Mouse (Mus musculus) limb, embryonic 15.5 days (tissue): ENCODE data around the gene Abca12. TPM values are rescaled to one million over a fixed set of nuclear protein-coding genes. Genes with fewer than 3 reads are reported as not detected.

ENCODE experiments used
- ATAC-seq: fragments of 200-750 bp; cut with Nextera tagmentation; 2 replicates; pipeline ENCODE4 v1.8.0; 2017; ENCODE audit warnings: low read depth, moderate TSS enrichment; ENCODE audit not compliant: insufficient number of reproducible peaks, low FRiP score, low TSS enrichment
- H3K27ac ChIP-seq: fragments of 300-500 bp; sonication (generic); 2 replicates; pipeline ENCODE4 v1.5.1; 2015; ENCODE audit warnings: moderate library complexity, mild to moderate bottlenecking, inconsistent platforms
- H3K27me3 ChIP-seq: fragments of 300-500 bp; sonication (generic); 2 replicates; pipeline ENCODE4 v1.6.1; 2015; ENCODE audit warnings: inconsistent platforms
- H3K36me3 ChIP-seq: fragments of 300-500 bp; sonication (generic); 2 replicates; pipeline ENCODE4 v1.6.1; 2015; ENCODE audit warnings: inconsistent platforms
- H3K4me1 ChIP-seq: fragments of 300-500 bp; sonication (generic); 2 replicates; pipeline ENCODE4 v1.6.1; 2015; ENCODE audit warnings: inconsistent platforms
- H3K4me2 ChIP-seq: fragments of 300-500 bp; sonication (generic); 2 replicates; pipeline ENCODE4 v1.6.1; 2015; ENCODE audit warnings: mild to moderate bottlenecking, inconsistent platforms
- H3K4me3 ChIP-seq: fragments of 300-500 bp; sonication (generic); 2 replicates; pipeline ENCODE4 v1.5.1; 2015; ENCODE audit warnings: mild to moderate bottlenecking, inconsistent platforms
- H3K9ac ChIP-seq: fragments of 300-500 bp; sonication (generic); 2 replicates; pipeline ENCODE4 v1.6.1; 2015; ENCODE audit warnings: inconsistent platforms
- H3K9me3 ChIP-seq: fragments of 300-500 bp; sonication (generic); 2 replicates; pipeline ENCODE4 v1.6.1; 2016; ENCODE audit warnings: inconsistent platforms
- WGBS: fragments of 180-500 bp; shearing (Covaris S2); methylation state at CpG from one replicate; pipeline ENCODE4 v1.1.7; 2015; 5-methylcytosine and 5-hydroxymethylcytosine counted together
- polyA plus RNA-seq: library from polyadenylated mRNA; unstranded; fragments of >200 nt; fragmentation: Nextera tagmentation; extraction: Ambion mirVana; gene quantifications from 2 replicates; pipeline ENCODE4 v1.2.1, GENCODE M21; 2015

Gene Abca12
- polyA plus RNA-seq, 1 experiment from 2014 or later = 7.7 TPM

DNA sequence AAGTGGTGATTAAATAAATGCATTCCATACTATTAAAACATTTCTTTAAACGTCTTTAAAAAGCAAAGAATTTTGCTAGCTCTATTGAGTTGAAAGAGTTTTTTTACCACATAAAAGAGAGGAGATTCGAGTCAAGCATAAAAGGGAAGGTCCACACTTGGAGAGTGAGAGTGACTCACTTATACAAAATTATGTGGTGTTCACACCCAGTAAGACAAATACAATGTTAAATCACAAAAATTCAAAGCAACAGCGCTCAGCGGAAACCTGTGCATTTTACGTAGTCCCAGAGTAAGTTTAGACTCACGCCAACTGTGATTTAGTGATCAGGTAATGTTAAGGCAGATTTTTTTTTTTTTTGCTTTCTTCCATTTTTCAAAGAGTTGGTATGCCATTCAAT, 104.1 kb downstream of the Abca12 start:
- no peak overlapping the region for H3K9ac ChIP-seq
- no peak overlapping the region for H3K27ac ChIP-seq
- no peak overlapping the region for H3K4me2 ChIP-seq
- no peaks in the 10 kb centered on the region for H3K4me1 ChIP-seq
- H3K9me3 ChIP-seq = no peaks in the 10 kb centered on the region
- H3K36me3 ChIP-seq = no peaks in the 10 kb centered on the region
- no peaks in the 10 kb centered on the region for H3K27me3 ChIP-seq
- ATAC-seq = no peak
- 74% methylated on average over 6 of the region's 6 CpGs for WGBS
- H3K4me3 ChIP-seq = no peak overlapping the region

DNA sequence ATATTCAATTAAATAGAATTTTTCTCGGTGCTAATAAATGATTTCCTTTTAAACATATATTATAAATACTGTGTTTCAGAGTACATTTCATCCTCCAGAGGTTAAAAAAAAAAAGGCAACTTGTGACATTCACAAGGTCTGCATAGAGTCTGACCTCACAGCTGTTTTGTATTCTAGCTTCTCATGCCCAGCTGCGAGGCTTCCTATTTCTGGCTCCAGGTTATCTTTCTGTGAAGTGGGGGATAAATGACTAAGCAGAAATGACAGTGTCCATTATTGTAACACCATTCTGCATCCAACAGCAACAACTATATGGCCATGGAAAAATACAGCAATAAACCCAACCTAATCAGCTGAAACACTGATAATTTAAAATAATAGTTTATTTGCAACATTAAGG, 107.3 kb downstream of the Abca12 start:
- Histone ChIP-seq H3K4me1 (no peaks in the 10 kb centered on the region), H3K9me3 (no peaks in the 10 kb centered on the region), H3K9ac (no peak overlapping the region), H3K4me3 (no peak overlapping the region), H3K36me3 (no peaks in the 10 kb centered on the region), H3K4me2 (no peak overlapping the region), H3K27me3 (no peaks in the 10 kb centered on the region), H3K27ac (no peak overlapping the region)
- 14% methylated on average over 2 of the region's 2 CpGs for WGBS
- no peak for ATAC-seq

- H3K27me3 ChIP-seq = no peaks in the 10 kb centered on the region
- no peak for ATAC-seq
These were observed 108.5 kb downstream of the Abca12 start for GRCm38 (mm10) chr1:71306196-71306595.

GRCm38 (mm10) chr1:71304588-71304987, 110.1 kb downstream of the Abca12 start:
- Histone ChIP-seq H3K27ac (no peak overlapping the region), H3K4me3 (no peak overlapping the region), H3K4me2 (no peak overlapping the region), H3K36me3 (no peaks in the 10 kb centered on the region), H3K9ac (no peak overlapping the region), H3K9me3 (no peaks in the 10 kb centered on the region), H3K27me3 (no peaks in the 10 kb centered on the region), H3K4me1 (no peaks in the 10 kb centered on the region)
- WGBS = 54% methylated on average over 2 of the region's 2 CpGs
- ATAC-seq = no peak

More at GRCm38 (mm10) chr1:71306196-71306595, 108.5 kb downstream of the Abca12 start:
- Histone ChIP-seq H3K27ac (no peak overlapping the region), H3K9ac (no peak overlapping the region), H3K9me3 (no peaks in the 10 kb centered on the region), H3K4me2 (no peak overlapping the region), H3K4me1 (no peaks in the 10 kb centered on the region), H3K4me3 (no peak overlapping the region), H3K36me3 (no peaks in the 10 kb centered on the region)
- 35% methylated on average over 3 of the region's 3 CpGs for WGBS

GRCm38 (mm10) chr1:71297021-71297420, 117.7 kb downstream of the Abca12 start:
- Histone ChIP-seq H3K9me3 (no peaks in the 10 kb centered on the region), H3K9ac (no peak overlapping the region), H3K36me3 (no peaks in the 10 kb centered on the region), H3K27me3 (no peaks in the 10 kb centered on the region), H3K27ac (no peak overlapping the region), H3K4me2 (no peak overlapping the region), H3K4me1 (no peaks in the 10 kb centered on the region), H3K4me3 (no peak overlapping the region)
- ATAC-seq = no peak
- WGBS = 70% methylated on average over 2 of the region's 2 CpGs

DNA sequence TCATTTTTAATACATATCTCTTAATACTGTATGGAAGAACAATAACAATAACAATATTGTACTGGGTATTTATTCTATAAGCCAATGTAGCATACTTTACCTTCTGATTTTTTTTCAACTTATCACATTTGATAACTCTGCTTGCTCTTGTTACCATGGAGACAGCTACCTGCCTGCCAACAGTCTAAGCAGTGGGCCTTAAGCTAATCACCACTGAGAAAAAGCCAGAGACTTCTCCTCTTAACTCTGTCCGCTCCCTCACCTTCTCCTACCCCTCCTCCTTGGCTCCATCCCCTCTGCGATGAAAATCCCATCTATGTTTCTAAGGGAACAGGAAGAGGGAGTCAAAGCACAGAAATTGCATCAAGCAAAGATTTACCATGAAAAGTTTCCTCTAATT, 118.1 kb downstream of the Abca12 start:
- H3K9me3 ChIP-seq = no peaks in the 10 kb centered on the region
- no peaks in the 10 kb centered on the region for H3K36me3 ChIP-seq
- no peak overlapping the region for H3K4me2 ChIP-seq
- no peaks in the 10 kb centered on the region for H3K4me1 ChIP-seq
- no peaks in the 10 kb centered on the region for H3K27me3 ChIP-seq
- ATAC-seq = no peak
- no peak overlapping the region for H3K4me3 ChIP-seq
- WGBS = 64% methylated on average over 2 of the region's 2 CpGs
- no peak overlapping the region for H3K27ac ChIP-seq
- H3K9ac ChIP-seq = no peak overlapping the region

DNA sequence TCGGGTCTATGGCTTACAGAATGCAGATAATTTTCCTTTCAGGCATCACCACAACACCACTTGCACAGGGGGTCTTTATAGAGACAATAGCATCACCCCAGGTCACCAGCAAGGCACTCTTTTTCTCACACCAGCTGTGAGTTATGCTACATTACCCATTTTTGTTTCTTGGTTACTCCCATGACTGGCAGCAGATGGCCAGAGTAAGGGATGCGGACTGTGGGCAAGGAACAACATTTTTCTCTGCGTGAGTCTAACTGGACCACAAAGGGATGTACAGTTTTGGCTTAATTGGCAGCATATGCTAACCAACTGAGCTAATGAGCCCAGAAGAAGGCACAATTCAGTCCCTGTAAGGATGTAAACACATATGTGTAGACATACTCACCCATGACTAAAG, 122.8 kb downstream of the Abca12 start:
- Histone ChIP-seq H3K36me3 (no peaks in the 10 kb centered on the region), H3K4me1 (no peaks in the 10 kb centered on the region), H3K27ac (no peak overlapping the region), H3K4me2 (no peak overlapping the region), H3K4me3 (no peak overlapping the region), H3K9me3 (no peaks in the 10 kb centered on the region), H3K27me3 (no peaks in the 10 kb centered on the region), H3K9ac (no peak overlapping the region)
- ATAC-seq = no peak
- 70% methylated on average over 3 of the region's 3 CpGs for WGBS

DNA sequence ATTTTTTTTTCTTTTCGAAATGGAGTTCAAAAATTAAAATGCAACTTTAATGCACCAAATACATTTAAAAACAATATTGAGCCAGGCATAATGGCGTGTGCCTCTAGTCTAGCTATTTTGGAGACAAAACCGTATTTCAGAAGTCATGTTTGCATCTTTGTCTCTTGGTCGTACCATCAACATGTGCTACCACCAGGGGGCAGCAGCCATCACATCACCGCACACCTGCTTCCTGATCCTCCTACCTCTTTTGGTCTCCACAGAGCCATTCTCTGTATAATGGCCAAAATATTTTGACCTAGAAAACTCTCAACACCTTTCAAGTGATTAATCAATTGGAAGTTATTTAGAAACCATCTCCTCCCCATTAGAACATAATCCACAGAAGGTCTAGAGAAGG, 125.2 kb downstream of the Abca12 start:
- Histone ChIP-seq H3K36me3 (no peaks in the 10 kb centered on the region), H3K4me2 (no peak overlapping the region), H3K4me3 (no peak overlapping the region), H3K27ac (no peak overlapping the region), H3K4me1 (no peaks in the 10 kb centered on the region), H3K9me3 (no peaks in the 10 kb centered on the region), H3K9ac (no peak overlapping the region), H3K27me3 (no peaks in the 10 kb centered on the region)
- 22% methylated on average over 5 of the region's 5 CpGs for WGBS
- ATAC-seq = no peak

- H3K36me3 ChIP-seq = no peaks in the 10 kb centered on the region
- H3K9ac ChIP-seq = no peak overlapping the region
- H3K27me3 ChIP-seq = no peaks in the 10 kb centered on the region
- H3K9me3 ChIP-seq = no peaks in the 10 kb centered on the region
- no peak overlapping the region for H3K4me2 ChIP-seq
- H3K27ac ChIP-seq = no peak overlapping the region
- no peaks in the 10 kb centered on the region for H3K4me1 ChIP-seq
- no peak for ATAC-seq
- WGBS = 36% methylated on average over 5 of the region's 5 CpGs
- H3K4me3 ChIP-seq = no peak overlapping the region
These were observed 137.8 kb downstream of the Abca12 start for GRCm38 (mm10) chr1:71276940-71277339.

GRCm38 (mm10) chr1:71272550-71272949, 142.2 kb downstream of the Abca12 start:
- no peak overlapping the region for H3K4me2 ChIP-seq
- 64% methylated on average over 7 of the region's 7 CpGs for WGBS

GRCm38 (mm10) chr1:71272077-71272476, 142.6 kb downstream of the Abca12 start:
- Histone ChIP-seq H3K9ac (no peak overlapping the region), H3K27me3 (no peaks in the 10 kb centered on the region), H3K36me3 (no peaks in the 10 kb centered on the region), H3K4me1 (no peaks in the 10 kb centered on the region), H3K27ac (no peak overlapping the region), H3K4me3 (no peak overlapping the region), H3K9me3 (no peaks in the 10 kb centered on the region), H3K4me2 (no peak overlapping the region)
- ATAC-seq = no peak
- 47% methylated on average over 8 of the region's 8 CpGs for WGBS

More at GRCm38 (mm10) chr1:71272550-71272949, 142.2 kb downstream of the Abca12 start:
- Histone ChIP-seq H3K36me3 (no peaks in the 10 kb centered on the region), H3K9ac (no peak overlapping the region), H3K4me3 (no peak overlapping the region), H3K27me3 (no peaks in the 10 kb centered on the region), H3K4me1 (no peaks in the 10 kb centered on the region), H3K27ac (no peak overlapping the region), H3K9me3 (no peaks in the 10 kb centered on the region)
- ATAC-seq = no peak

- no peaks in the 10 kb centered on the region for H3K36me3 ChIP-seq
- no peak for ATAC-seq
- no peaks in the 10 kb centered on the region for H3K9me3 ChIP-seq
- no peak overlapping the region for H3K4me3 ChIP-seq
- no peaks in the 10 kb centered on the region for H3K27me3 ChIP-seq
- no peak overlapping the region for H3K4me2 ChIP-seq
- H3K9ac ChIP-seq = no peak overlapping the region
- H3K4me1 ChIP-seq = no peaks in the 10 kb centered on the region
- H3K27ac ChIP-seq = no peak overlapping the region
- 96% methylated on average over 3 of the region's 3 CpGs for WGBS
These were observed 144.6 kb downstream of the Abca12 start for GRCm38 (mm10) chr1:71270083-71270482.

DNA sequence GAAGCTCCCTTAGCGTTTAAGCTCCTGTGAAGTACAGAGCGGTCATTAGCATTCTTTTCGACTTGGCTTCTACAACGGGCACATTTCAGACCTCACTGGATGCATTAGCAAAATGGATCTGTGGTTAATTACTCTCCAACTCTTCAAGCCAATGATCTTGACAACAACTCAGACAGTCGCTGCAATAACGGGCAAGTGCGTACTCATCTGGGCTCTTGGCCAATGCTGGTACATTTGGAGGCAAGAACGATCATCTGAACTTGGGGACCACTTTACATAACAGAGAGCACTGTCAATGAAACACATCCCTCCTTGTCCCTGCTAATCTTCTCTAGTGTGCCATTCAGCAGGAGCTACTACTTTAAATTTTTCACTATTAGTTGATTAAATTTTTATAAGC, 148.1 kb downstream of the Abca12 start:
- H3K9ac ChIP-seq = no peak overlapping the region
- no peaks in the 10 kb centered on the region for H3K36me3 ChIP-seq
- H3K4me3 ChIP-seq = no peak overlapping the region
- 83% methylated on average over 8 of the region's 8 CpGs for WGBS
- H3K4me1 ChIP-seq = no peaks in the 10 kb centered on the region
- H3K4me2 ChIP-seq = no peak overlapping the region
- H3K9me3 ChIP-seq = no peaks in the 10 kb centered on the region
- no peaks in the 10 kb centered on the region for H3K27me3 ChIP-seq
- ATAC-seq = no peak
- H3K27ac ChIP-seq = no peak overlapping the region
